Mouse (Mus musculus): ENCODE measurements around the gene Plppr4. TPM values are rescaled to one million over a fixed set of nuclear protein-coding genes. Genes with fewer than 3 reads are reported as not detected.

Plppr4 gene
- polyA plus RNA-seq, 1 experiment = 0.08 TPM

DNA sequence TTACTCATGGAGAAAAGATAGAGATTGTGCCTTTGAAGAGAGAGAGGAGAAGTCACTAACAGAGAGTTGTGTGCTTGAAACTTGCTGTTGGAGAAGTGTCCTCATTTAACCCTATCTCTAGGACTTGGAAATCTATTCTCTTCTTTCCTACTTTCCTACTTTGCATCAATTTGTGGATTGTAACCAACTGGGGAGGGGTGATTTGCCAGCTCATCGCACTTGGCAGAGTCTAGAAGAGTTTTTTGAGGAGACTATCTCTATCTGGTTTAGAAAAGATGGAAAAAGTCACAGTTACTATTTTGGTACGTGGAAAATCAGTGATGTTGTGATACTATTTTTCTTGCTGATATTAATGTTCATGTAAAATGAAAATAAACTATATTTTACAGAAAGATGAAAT is 6.7 kb downstream of the Plppr4 start:
- no peaks in the 10 kb centered on the region for H3K27me3 ChIP-seq (ENCODE audit: control insufficient read depth, insufficient read depth, low read length)
- H3K4me3 ChIP-seq (ENCODE audit: extremely low read depth, insufficient read depth, insufficient read length) = no peak overlapping the region
- no peak for DNase-seq (ENCODE audit: low read depth in 1 of 2, low spot score in 2 of 2)
- H3K27ac ChIP-seq (ENCODE audit: insufficient read depth, low read length) = no peak overlapping the region
- TF ChIP-seq CTCF (IDR thresholded peaks at IDR 0.05; ENCODE audit: extremely low read depth, insufficient read depth, insufficient read length, insufficient replicate concordance) (no peak), POLR2A (IDR thresholded peaks at IDR 0.05; ENCODE audit: low read depth, low read length) (no peak)
- no peaks in the 10 kb centered on the region for H3K4me1 ChIP-seq (ENCODE audit: control insufficient read depth, insufficient read depth, insufficient read length)
- 81% methylated on average over 2 of the region's 2 CpGs for WGBS
- H3K36me3 ChIP-seq (ENCODE audit: control insufficient read depth, insufficient read depth, low read length) = no peaks in the 10 kb centered on the region

DNA sequence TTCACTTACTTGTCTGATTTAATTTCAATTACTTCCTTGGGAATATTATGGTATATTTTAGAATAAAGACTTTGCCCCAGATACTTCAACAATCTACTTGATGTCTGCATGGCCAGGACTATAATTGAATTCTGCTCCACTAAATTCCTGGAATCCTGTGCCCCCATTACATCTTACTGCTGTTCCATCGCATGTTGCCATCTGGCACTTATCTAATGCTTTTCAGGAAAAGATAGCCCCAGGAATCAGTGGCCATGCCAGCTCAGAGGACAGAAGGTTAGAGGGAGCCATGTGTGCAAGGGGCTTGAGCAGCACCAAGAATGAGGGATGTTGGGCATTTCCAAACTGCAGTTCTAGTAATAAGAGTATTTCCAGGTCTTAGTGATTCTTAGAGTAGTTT is 14.3 kb downstream of the Plppr4 start:
- WGBS = 90% methylated on average over 1 of the region's 1 CpGs
- Histone ChIP-seq H3K4me1 (ENCODE audit: control insufficient read depth, insufficient read depth, insufficient read length) (no peaks in the 10 kb centered on the region), H3K4me3 (ENCODE audit: extremely low read depth, insufficient read depth, insufficient read length) (no peak overlapping the region), H3K27me3 (ENCODE audit: control insufficient read depth, insufficient read depth, low read length) (no peaks in the 10 kb centered on the region), H3K36me3 (ENCODE audit: control insufficient read depth, insufficient read depth, low read length) (no peaks in the 10 kb centered on the region), H3K27ac (ENCODE audit: insufficient read depth, low read length) (no peak overlapping the region)
- no peak for TF ChIP-seq CTCF (IDR thresholded peaks at IDR 0.05; ENCODE audit: extremely low read depth, insufficient read depth, insufficient read length, insufficient replicate concordance)
- no peak for TF ChIP-seq POLR2A (IDR thresholded peaks at IDR 0.05; ENCODE audit: low read depth, low read length)
- no peak for DNase-seq (ENCODE audit: low read depth in 1 of 2, low spot score in 2 of 2)

DNA sequence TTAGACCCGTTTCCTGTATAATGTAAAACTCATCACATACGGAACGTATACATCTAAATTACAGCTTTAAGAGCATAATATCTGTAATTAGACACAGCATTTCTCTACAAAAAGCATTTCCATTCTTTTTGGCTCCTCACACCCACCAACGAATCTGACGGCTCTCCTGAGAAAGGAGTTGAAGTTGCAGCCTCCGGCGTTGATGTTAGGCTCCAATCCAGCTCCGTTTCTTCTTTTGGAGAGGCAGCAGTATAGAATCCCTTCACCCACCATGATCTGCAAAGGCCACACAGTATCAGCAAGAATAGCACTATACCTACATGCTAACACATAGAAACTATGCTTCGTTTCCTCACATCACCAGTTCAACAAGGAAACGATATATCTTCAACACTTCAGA is 29.2 kb downstream of the Plppr4 start:
- no peaks in the 10 kb centered on the region for H3K4me1 ChIP-seq (ENCODE audit: control insufficient read depth, insufficient read depth, insufficient read length)
- WGBS = 89% methylated on average over 10 of the region's 10 CpGs
- TF ChIP-seq POLR2A (IDR thresholded peaks at IDR 0.05; ENCODE audit: low read depth, low read length) (no peak), CTCF (IDR thresholded peaks at IDR 0.05; ENCODE audit: extremely low read depth, insufficient read depth, insufficient read length, insufficient replicate concordance) (no peak)

GRCm38 (mm10) chr3:117329485-117329884 is 31.2 kb downstream of the Plppr4 start:
- Histone ChIP-seq H3K36me3 (ENCODE audit: control insufficient read depth, insufficient read depth, low read length) (no peaks in the 10 kb centered on the region), H3K4me3 (ENCODE audit: extremely low read depth, insufficient read depth, insufficient read length) (no peak overlapping the region), H3K4me1 (ENCODE audit: control insufficient read depth, insufficient read depth, insufficient read length) (no peaks in the 10 kb centered on the region), H3K27ac (ENCODE audit: insufficient read depth, low read length) (no peak overlapping the region), H3K27me3 (ENCODE audit: control insufficient read depth, insufficient read depth, low read length) (no peaks in the 10 kb centered on the region)
- DNase-seq (ENCODE audit: low read depth in 1 of 2, low spot score in 2 of 2) = no peak
- 76% methylated on average over 6 of the region's 6 CpGs for WGBS
- no peak for TF ChIP-seq POLR2A (IDR thresholded peaks at IDR 0.05; ENCODE audit: low read depth, low read length)
- TF ChIP-seq CTCF (IDR thresholded peaks at IDR 0.05; ENCODE audit: extremely low read depth, insufficient read depth, insufficient read length, insufficient replicate concordance) = no peak

More for the DNA sequence above, 29.2 kb downstream of the Plppr4 start:
- DNase-seq (ENCODE audit: low read depth in 1 of 2, low spot score in 2 of 2) = no peak
- Histone ChIP-seq H3K27ac (ENCODE audit: insufficient read depth, low read length) (no peak overlapping the region), H3K36me3 (ENCODE audit: control insufficient read depth, insufficient read depth, low read length) (no peaks in the 10 kb centered on the region), H3K4me3 (ENCODE audit: extremely low read depth, insufficient read depth, insufficient read length) (no peak overlapping the region), H3K27me3 (ENCODE audit: control insufficient read depth, insufficient read depth, low read length) (no peaks in the 10 kb centered on the region)

DNA sequence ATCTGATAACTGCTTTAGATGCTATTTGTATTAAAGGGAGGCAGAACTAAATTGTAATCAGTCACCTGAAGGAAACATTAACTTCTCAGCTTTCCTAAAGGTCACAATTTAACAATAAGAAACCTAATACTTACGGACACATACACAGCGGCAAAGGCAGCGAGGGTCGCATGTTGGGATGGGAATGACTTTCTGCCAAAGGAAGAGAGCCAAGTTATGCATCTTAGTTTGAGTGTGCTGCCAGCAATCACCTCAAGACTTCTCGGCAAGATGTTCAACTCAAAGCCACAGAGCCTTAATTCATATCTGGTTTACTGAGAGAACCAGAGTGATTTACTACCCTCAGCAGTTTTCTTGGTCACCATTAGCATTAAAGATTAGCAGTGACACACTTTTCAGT is 34.1 kb downstream of the Plppr4 start:
- WGBS = 87% methylated on average over 5 of the region's 5 CpGs

GRCm38 (mm10) chr3:117319671-117320070 is 41.0 kb downstream of the Plppr4 start:
- H3K4me3 ChIP-seq (ENCODE audit: extremely low read depth, insufficient read depth, insufficient read length) = no peak overlapping the region
- H3K27me3 ChIP-seq (ENCODE audit: control insufficient read depth, insufficient read depth, low read length) = no peaks in the 10 kb centered on the region
- no peak overlapping the region for H3K27ac ChIP-seq (ENCODE audit: insufficient read depth, low read length)
- TF ChIP-seq CTCF (IDR thresholded peaks at IDR 0.05; ENCODE audit: extremely low read depth, insufficient read depth, insufficient read length, insufficient replicate concordance) (no peak), POLR2A (IDR thresholded peaks at IDR 0.05; ENCODE audit: low read depth, low read length) (no peak)
- WGBS = 32% methylated on average over 3 of the region's 3 CpGs
- no peaks in the 10 kb centered on the region for H3K36me3 ChIP-seq (ENCODE audit: control insufficient read depth, insufficient read depth, low read length)
- no peak for DNase-seq (ENCODE audit: low read depth in 1 of 2, low spot score in 2 of 2)
- no peaks in the 10 kb centered on the region for H3K4me1 ChIP-seq (ENCODE audit: control insufficient read depth, insufficient read depth, insufficient read length)

More for the DNA sequence above, 34.1 kb downstream of the Plppr4 start:
- H3K27me3 ChIP-seq (ENCODE audit: control insufficient read depth, insufficient read depth, low read length) = no peaks in the 10 kb centered on the region
- TF ChIP-seq POLR2A (IDR thresholded peaks at IDR 0.05; ENCODE audit: low read depth, low read length) = no peak
- no peak for TF ChIP-seq CTCF (IDR thresholded peaks at IDR 0.05; ENCODE audit: extremely low read depth, insufficient read depth, insufficient read length, insufficient replicate concordance)
- H3K4me1 ChIP-seq (ENCODE audit: control insufficient read depth, insufficient read depth, insufficient read length) = no peaks in the 10 kb centered on the region
- H3K36me3 ChIP-seq (ENCODE audit: control insufficient read depth, insufficient read depth, low read length) = no peaks in the 10 kb centered on the region
- no peak overlapping the region for H3K27ac ChIP-seq (ENCODE audit: insufficient read depth, low read length)
- H3K4me3 ChIP-seq (ENCODE audit: extremely low read depth, insufficient read depth, insufficient read length) = no peak overlapping the region
- no peak for DNase-seq (ENCODE audit: low read depth in 1 of 2, low spot score in 2 of 2)

DNA sequence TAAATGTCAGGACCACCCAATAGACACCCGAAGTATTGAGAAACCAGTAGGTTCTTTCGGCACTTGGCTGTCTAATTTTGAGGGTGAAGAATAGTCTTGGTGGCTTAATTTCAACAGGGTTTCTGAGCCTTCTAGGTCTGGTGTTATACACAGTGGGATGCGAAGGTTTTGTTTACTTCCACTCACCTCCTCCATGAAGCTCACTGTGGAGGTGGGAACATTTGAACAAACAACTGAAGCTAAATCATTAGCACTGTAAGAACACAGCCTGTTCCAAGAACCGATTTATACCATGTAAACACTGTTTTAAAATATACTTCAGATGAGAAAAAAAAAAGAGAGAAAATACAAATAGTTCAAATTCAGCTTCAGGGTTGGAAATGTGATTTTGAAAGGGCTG is 47.3 kb downstream of the Plppr4 start:
- Histone ChIP-seq H3K36me3 (ENCODE audit: control insufficient read depth, insufficient read depth, low read length) (no peaks in the 10 kb centered on the region), H3K4me1 (ENCODE audit: control insufficient read depth, insufficient read depth, insufficient read length) (no peaks in the 10 kb centered on the region), H3K27me3 (ENCODE audit: control insufficient read depth, insufficient read depth, low read length) (no peaks in the 10 kb centered on the region), H3K4me3 (ENCODE audit: extremely low read depth, insufficient read depth, insufficient read length) (no peak overlapping the region), H3K27ac (ENCODE audit: insufficient read depth, low read length) (no peak overlapping the region)
- TF ChIP-seq POLR2A (IDR thresholded peaks at IDR 0.05; ENCODE audit: low read depth, low read length) = no peak
- TF ChIP-seq CTCF (IDR thresholded peaks at IDR 0.05; ENCODE audit: extremely low read depth, insufficient read depth, insufficient read length, insufficient replicate concordance) = no peak
- 91% methylated on average over 4 of the region's 4 CpGs for WGBS
- no peak for DNase-seq (ENCODE audit: low read depth in 1 of 2, low spot score in 2 of 2)

All from spleen, adult 2 months (tissue).